Mouse (Mus musculus) midbrain, postnatal 0 days (tissue): Measurements from ENCODE around the gene Ccr10. TPM values are rescaled to one million over a fixed set of nuclear protein-coding genes. Genes with fewer than 3 reads are reported as not detected.

ENCODE experiments used
- ATAC-seq: fragments of 200-750 bp; cut with Nextera tagmentation; 2 replicates; pipeline ENCODE4 v1.8.0; 2017; ENCODE audit warnings: moderate number of reproducible peaks, mild to moderate bottlenecking, moderate TSS enrichment, moderate library complexity; ENCODE audit not compliant: low FRiP score
- DNase-seq: peaks from one replicate; pipeline ENCODE4 v3.0.0-alpha.2; 2015; ENCODE audit warnings: low spot score
- H3K27ac ChIP-seq: fragments of 300-500 bp; sonication (generic); 2 replicates; pipeline ENCODE4 v1.5.1; 2014; ENCODE audit warnings: low read depth, mild to moderate bottlenecking, low read length, mixed read lengths
- H3K27me3 ChIP-seq: fragments of 300-500 bp; sonication (generic); 2 replicates; pipeline ENCODE4 v1.6.1; 2014; ENCODE audit warnings: low read length, control low read depth, mixed read lengths; ENCODE audit not compliant: insufficient read depth
- H3K36me3 ChIP-seq: fragments of 300-500 bp; sonication (generic); 2 replicates; pipeline ENCODE4 v1.6.1; 2014; ENCODE audit warnings: low read length, control low read depth, mixed read lengths; ENCODE audit not compliant: insufficient read depth
- H3K4me1 ChIP-seq: fragments of 300-500 bp; sonication (generic); 2 replicates; pipeline ENCODE4 v1.6.1; 2014; ENCODE audit warnings: mild to moderate bottlenecking, control low read depth, antibody characterized with exemption, low read length, mixed read lengths; ENCODE audit not compliant: insufficient read depth
- H3K4me2 ChIP-seq: fragments of 300-500 bp; sonication (generic); 2 replicates; pipeline ENCODE4 v1.6.1; 2014; ENCODE audit warnings: low read depth, mild to moderate bottlenecking, low read length, mixed read lengths; ENCODE audit not compliant: poor library complexity, severe bottlenecking
- H3K4me3 ChIP-seq: fragments of 300-500 bp; sonication (generic); 2 replicates; pipeline ENCODE4 v1.5.1; 2014; ENCODE audit warnings: low read depth, mild to moderate bottlenecking, low read length, moderate library complexity
- H3K9ac ChIP-seq: fragments of 300-500 bp; sonication (generic); replicated peaks from 2 replicates; pipeline ENCODE4 v1.6.1; 2014; ENCODE audit warnings: mild to moderate bottlenecking, low read length, moderate library complexity, mixed read lengths; ENCODE audit not compliant: poor library complexity, severe bottlenecking
- H3K9me3 ChIP-seq: fragments of 300-500 bp; sonication (generic); 2 replicates; pipeline ENCODE4 v1.6.1; 2016; ENCODE audit warnings: low read length, control low read depth
- CTCF ChIP-seq: IDR thresholded peaks from 2 replicates; pipeline ENCODE4 v1.5.1; 2016; ENCODE audit warnings: antibody characterized with exemption, mild to moderate bottlenecking
- WGBS: fragments of 180-500 bp; shearing (Covaris S2); extraction: QIAGEN DNeasy Blood & Tissue Kit; methylation state at CpG from one replicate; pipeline ENCODE4 v1.1.7; 2014; 5-methylcytosine and 5-hydroxymethylcytosine counted together
- polyA plus RNA-seq: library from polyadenylated mRNA; unstranded; fragments of >200 nt; fragmentation: Nextera tagmentation; extraction: Ambion mirVana; gene quantifications from 2 replicates; pipeline ENCODE4 v1.2.1, GENCODE M21; 2015
- total RNA-seq: library from RNA; depleted of rRNA; stranded (reverse); fragments of >200 nt; gene quantifications from 2 replicates; pipeline ENCODE4 v1.2.3, GENCODE M21; 2014

The Ccr10 gene
- total and polyA plus RNA-seq, 2 experiments from 2014 or later, result 0.83 to 1.4 TPM

GRCm38 (mm10) chr11:101186526-101187247, 11.4 kb upstream of the Ccr10 start:
- WGBS, result 83% methylated on average over 27 of the region's 27 CpGs
- DNase-seq, result no peak

GRCm38 (mm10) chr11:101185441-101185840, 10.2 kb upstream of the Ccr10 start:
- 93% methylated on average over 4 of the region's 4 CpGs for WGBS
- ATAC-seq, result no peak
- Histone ChIP-seq H3K4me1 (no peaks in the 10 kb centered on the region), H3K36me3 (peaks cover 46% of the 10 kb centered on the region), H3K27ac (no peak overlapping the region), H3K4me2 (no peak overlapping the region), H3K9me3 (no peaks in the 10 kb centered on the region), H3K4me3 (no peak overlapping the region), H3K27me3 (no peaks in the 10 kb centered on the region), H3K9ac (no peak overlapping the region)
- DNase-seq, result no peak
- no peak for TF ChIP-seq CTCF

More at GRCm38 (mm10) chr11:101186526-101187247, 11.4 kb upstream of the Ccr10 start:
- no peak for TF ChIP-seq CTCF
- H3K27me3 ChIP-seq, result no peaks in the 10 kb centered on the region
- H3K9ac ChIP-seq, result no peak overlapping the region
- H3K4me3 ChIP-seq, result no peak overlapping the region
- H3K9me3 ChIP-seq, result no peaks in the 10 kb centered on the region
- H3K4me1 ChIP-seq, result no peaks in the 10 kb centered on the region
- peaks cover 46% of the 10 kb centered on the region for H3K36me3 ChIP-seq
- ATAC-seq, result no peak
- H3K27ac ChIP-seq, result no peak overlapping the region
- no peak overlapping the region for H3K4me2 ChIP-seq

GRCm38 (mm10) chr11:101184984-101185383, 9.7 kb upstream of the Ccr10 start:
- Histone ChIP-seq H3K9ac (no peak overlapping the region), H3K4me3 (no peak overlapping the region), H3K9me3 (no peaks in the 10 kb centered on the region), H3K27ac (no peak overlapping the region), H3K4me2 (no peak overlapping the region), H3K36me3 (peaks cover 46% of the 10 kb centered on the region), H3K4me1 (no peaks in the 10 kb centered on the region), H3K27me3 (no peaks in the 10 kb centered on the region)
- DNase-seq, result no peak
- WGBS, result 89% methylated on average over 12 of the region's 12 CpGs
- TF ChIP-seq CTCF, result no peak
- no peak for ATAC-seq

- WGBS, result 80% methylated on average over 14 of the region's 14 CpGs
- ATAC-seq, result no peak
- TF ChIP-seq CTCF, result no peak
- no peak overlapping the region for H3K9ac ChIP-seq
- H3K27ac ChIP-seq, result no peak overlapping the region
- peaks cover 46% of the 10 kb centered on the region for H3K36me3 ChIP-seq
- no peak for DNase-seq
- no peak overlapping the region for H3K4me2 ChIP-seq
- no peak overlapping the region for H3K4me3 ChIP-seq
- H3K9me3 ChIP-seq, result no peaks in the 10 kb centered on the region
- H3K4me1 ChIP-seq, result 0 out of 2 replicates have a peak, but pooled peaks cover 3% of the 10 kb centered on the region
- 0 out of 2 replicates have a peak, but pooled peaks cover 5% of the 10 kb centered on the region for H3K27me3 ChIP-seq
These were observed 7.7 kb upstream of the Ccr10 start for GRCm38 (mm10) chr11:101182771-101183517.

- Histone ChIP-seq H3K9me3 (no peaks in the 10 kb centered on the region), H3K27ac (no peak overlapping the region), H3K4me3 (no peak overlapping the region), H3K9ac (no peak overlapping the region), H3K4me1 (0 out of 2 replicates have a peak, but pooled peaks cover 4% of the 10 kb centered on the region), H3K4me2 (no peak overlapping the region), H3K36me3 (peaks cover 40% of the 10 kb centered on the region), H3K27me3 (0 out of 2 replicates have a peak, but pooled peaks cover 7% of the 10 kb centered on the region)
- WGBS, result 93% methylated on average over 11 of the region's 11 CpGs
- DNase-seq, result no peak
- no peak for TF ChIP-seq CTCF
- no peak for ATAC-seq
These were observed 6.7 kb upstream of the Ccr10 start for GRCm38 (mm10) chr11:101181961-101182360.
